Mouse (Mus musculus): ENCODE data around the gene Smurf1.

Gene Smurf1

DNA sequence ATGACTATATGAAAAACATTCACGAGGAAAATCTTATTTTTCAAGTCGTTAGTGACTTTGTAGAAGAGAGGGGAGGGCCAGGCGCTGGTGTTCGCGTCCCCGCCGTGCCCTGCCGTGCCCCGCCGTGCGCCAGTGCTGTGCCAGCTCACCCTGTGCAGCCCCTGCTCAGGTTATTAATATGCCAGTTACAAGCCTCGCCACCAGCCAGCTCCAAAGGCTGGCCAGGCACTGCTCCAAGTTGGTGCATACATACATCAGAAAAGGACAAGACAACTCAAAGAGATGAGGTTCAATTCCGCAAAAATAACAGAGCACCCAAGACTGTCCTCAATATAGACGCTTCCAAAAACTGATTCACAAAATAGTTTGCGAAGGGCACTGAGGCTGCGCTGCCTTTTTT is 51.7 kb downstream of the Smurf1 start:
- DNase-seq (ENCODE audit: low spot score): no peak

DNA sequence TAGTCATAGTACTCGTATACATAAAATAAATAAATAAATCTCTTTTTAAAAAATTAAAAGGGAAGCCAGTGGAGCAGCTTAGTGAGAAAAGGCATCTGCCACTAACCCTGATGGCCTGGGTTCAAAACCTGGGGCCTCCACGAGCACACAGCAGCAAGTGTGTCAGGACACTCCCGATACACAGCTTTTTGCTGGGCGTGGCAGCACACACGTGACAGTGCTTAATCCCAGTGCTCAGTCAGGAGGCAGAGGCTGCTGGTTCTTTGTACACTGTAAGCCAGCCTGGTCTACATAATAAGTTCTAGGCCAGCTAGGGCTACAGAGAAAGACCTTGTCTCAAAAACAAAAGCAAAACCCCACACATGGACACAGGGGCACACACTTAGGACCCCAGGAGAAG is 52.3 kb downstream of the Smurf1 start:
- no peak for DNase-seq (ENCODE audit: low spot score)

DNA sequence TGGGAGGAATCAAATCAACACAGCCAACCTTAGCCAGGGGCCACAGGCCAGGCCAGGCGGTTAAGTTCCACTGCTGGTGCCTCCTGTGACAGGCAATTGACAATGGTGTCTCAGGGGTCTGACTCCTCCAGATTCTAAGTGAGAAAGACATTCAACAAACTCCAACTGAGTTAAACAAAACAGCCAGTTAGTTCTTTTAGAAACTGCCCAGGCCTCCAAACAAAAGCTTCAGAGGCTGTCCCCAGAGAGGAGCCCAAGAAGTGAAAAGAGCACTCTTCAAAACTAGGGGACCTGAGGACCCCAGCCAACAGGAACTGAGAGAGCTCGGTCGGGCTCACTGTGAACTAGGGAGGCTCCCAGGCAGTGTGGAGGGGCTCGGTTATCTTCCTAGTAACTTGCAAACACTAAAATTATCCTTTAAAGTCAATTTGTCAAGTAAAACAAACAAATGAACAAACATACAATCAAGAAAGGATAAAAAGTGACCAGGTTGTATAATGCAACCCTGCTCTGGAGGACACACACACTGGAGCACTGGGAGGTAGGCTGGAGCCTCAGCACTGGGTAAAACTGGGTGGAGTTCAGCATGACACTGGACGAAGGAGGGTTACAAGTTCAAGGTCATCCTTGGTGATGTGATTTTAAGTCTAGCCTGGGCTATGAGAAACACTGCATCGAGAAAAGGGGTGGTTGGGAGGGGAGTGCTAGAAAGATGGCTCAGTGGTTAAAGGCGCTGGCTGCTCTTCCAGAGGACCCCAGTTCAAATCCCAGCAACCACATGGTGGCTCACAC is 52.9 kb downstream of the Smurf1 start:
- no peak for DNase-seq (ENCODE audit: low spot score)

DNA sequence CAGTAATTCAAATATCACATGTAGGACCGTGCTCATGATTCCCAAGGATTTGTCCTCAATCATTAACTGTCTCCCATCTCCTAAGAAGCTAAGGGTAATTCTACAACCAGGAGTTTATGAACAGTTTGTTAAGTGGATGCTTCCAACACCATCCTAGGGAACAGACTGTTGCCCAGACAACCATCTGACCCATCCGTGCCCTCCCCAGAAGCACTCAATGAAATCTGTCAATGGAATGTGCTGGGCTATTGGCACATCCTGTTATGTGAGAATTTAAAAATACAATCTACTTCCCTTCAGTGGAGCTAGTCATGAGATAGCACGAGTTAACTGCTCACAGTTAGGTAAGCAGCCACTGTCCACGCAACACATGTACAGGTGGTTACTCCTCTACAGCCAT is 56.1 kb downstream of the Smurf1 start:
- DNase-seq (ENCODE audit: low spot score): no peak

DNA sequence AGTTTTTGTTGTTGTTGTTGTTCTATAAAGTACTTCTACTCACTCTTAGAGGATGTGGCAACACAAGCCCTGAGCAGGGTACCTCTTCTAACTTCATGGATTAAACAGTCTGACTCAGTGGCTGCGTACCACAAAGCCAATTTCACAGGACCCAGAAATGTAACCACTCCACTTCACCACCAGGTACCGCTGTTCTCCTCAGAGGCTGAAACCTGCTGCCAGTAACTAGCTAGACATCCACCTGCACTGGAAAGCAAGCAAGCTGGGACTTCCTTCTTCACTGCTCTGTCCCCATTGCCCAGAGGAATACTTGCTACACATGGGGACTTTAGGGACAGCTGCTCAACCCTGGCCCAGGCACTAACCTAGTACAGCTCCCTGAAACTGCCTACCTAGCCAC is 58.1 kb downstream of the Smurf1 start:
- DNase-seq (ENCODE audit: low spot score): no peak

DNA sequence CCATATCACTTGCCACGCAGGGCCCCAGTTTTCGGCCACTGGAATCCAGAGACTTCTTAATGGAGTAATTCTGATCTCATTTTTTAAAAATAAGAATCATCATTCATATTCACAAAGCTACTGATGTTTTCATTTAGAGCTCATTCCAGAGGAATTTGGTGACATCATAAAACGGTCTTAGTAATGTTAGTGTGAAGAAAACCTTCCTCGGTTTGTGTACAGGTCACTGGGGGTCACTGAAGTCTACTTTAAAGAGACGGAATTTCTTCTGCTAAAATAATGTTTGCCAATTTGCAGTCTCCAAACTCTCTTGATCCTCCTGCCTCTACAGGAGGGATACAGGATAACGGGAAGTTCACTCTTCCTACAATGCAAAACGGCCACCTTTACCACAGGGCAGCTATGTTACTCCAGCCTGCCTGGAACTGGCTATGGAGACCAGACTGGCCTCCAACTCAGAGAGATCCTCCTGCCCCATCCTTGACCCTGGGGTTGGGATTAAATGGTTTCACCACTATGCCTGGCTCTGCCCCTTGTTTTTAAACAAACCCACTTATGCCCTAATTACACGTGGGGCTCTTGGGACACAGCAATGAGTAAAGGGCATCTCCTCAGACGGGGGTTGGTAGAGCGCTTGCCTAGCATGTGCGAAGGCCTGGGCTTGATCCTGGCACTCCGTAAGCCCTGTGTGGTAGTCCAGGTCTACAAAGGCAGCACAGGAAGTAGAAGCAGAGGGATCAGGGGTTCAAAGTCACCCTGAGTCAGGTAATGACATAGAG is 61.1 kb downstream of the Smurf1 start:
- DNase-seq (ENCODE audit: low spot score): no peak

DNA sequence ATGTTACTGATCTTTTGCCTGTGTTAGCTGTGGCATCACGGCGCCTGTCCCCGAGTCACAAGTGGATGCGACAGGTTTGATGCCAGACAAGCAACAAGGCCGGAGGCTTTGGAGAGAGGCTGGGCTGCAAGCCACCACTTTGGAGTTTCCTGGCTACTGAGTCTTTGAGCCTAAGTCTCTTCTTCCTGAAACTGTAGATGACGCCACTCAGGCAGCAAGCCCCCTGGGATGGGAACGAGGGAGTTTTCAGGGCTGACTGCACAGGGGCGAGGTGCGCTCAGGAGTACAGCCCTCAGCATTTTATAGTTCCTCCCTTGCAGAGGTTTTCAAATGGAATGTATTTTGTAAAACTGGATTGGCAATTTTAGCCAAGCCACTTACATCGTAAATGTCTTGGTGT is 63.9 kb downstream of the Smurf1 start:
- no peak for DNase-seq (ENCODE audit: low spot score)

DNA sequence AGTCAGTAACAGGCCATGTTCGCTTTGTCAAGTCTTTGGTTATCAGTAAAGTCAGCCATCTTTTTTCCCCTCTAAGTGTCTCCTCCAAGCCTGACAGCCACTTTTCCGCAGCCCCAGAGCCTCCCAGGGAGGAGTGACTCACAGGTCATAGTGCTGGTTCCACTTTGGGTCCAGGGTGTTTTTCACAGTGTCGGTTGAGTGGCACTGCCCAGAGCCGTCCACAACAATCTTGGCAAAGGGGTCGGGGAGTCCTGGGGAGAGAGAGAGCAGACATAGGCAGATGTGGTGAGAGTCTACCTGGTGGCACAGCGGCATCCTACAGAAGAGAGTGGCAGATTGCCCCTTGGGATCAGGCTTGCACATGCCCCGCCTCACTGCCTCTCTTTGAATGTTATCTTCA is 64.6 kb downstream of the Smurf1 start:
- DNase-seq (ENCODE audit: low spot score): no peak

DNA sequence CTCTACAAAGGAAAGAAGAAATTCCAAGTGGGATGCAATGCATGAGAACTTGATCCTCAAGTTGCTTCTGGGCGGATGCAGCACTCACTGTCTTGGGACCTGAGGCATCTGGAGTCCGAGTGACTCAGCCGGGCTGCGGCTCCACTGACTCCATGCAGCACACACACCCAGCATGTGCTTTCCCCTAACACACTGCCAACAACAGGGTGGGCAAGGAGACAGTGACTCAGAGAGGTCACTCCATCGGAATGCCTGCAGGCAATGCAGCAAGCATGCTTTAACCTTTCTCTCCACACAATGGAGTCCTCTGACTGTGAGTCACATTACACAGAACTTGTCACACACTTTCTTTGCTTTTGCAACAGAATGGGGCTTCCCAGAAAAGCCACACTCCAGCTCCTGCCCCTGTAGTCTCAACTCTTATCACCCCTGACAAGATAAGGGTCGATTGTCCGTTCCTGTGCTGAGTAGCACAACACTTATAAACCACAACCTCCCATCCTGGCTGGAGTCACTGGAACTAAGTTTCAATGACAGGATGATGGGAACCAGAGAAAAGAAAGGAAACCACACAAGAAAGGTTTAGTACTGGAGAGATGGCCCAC is 67.1 kb downstream of the Smurf1 start:
- DNase-seq (ENCODE audit: low spot score): no peak

DNA sequence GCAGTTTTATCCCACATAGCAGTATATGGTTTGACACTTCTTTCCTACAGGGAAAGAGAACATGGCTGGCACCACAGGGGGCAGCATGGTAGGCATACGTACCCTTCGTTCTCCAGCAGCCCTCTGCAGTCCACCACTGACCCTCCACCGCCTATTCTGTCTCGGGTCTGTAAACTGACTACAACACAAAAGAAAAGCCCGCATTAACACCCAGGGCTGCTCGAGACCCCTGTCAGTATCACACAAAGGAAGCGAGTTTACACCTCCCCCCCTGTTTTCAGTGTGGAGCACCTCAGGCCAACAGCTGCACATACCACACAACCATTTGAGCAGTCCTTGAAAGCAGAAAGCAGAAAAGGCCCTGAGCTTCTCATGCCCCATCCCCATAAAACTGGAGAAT is 67.8 kb downstream of the Smurf1 start:
- DNase-seq (ENCODE audit: low spot score): no peak

DNA sequence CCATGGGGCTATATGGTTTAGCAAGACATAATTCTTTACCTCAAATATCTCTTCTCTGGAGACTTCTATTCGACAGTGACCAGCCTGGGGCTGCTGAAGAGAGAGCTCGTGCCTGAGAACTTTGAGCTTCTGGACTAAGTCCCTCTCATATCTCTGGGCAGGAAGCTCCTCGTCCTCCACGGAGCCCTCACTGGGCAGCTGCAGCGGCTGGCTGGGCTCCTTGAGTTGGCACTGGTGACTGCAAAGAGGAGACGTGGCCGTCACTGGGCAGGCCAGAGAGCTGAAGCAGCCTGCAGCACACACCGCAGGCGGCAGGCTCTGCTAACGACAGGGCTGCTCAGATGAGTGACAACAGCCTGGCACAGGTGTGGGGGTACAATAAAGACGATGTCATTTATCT is 74.4 kb downstream of the Smurf1 start:
- no peak for DNase-seq (ENCODE audit: low spot score)

DNA sequence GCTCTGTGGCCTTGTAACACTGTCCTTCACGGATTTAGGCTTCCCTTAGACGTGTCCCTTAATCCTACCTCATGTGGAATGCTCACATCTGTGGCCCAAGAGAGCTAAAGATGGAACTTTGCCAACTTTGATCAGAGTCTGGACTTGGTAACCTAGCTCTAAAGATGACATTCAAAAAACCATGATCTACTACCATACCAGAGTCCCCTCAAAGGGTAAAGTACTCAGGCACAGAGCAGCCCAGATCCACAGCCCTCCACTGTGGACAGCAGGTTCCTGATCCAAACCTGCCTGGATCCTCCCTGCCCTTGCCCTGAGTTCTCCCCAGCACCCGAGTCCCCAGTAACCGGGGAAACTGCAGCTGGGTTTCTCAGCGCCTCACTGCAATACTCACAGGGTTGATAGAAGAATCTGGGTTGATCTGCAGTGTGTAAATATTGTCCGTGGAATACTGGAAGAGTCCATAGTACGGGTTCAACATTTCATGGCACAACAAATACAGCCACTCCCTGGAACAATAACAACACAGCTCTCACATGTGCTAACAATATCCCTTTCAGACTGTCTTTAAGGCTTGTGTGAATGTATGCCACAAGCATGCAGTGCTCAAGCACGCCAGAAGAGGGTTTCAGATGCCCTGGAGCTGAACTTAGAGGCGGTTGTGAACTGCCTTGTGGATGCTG is 79.5 kb downstream of the Smurf1 start:
- DNase-seq (ENCODE audit: low spot score): no peak

DNA sequence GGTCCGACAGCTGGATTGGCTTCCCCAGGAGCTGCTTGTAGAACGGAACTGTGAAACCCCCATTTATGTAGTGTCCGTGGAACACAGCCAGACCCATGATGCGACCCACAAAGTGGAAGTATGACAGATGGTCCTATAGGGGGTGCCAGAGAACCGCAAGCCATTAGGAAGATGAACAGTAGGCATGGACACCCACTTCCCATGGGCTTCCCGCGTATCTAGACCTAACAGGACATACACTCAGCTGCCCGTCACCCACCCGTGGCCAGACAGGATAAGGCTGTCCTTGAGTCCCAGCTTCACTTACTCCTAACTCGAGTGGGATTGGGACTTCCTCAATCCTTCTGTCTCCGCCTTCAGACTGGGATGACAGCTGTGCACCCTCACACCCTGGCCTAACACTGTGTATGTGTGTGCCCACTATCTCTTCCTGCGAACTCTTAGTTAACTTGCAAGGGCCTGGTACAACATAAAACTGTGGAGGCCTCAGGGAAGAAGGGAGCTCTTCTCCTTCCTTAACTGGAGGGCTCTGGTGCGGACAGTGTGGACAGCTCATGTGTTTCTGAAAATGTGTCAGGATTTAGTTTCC is 80.9 kb downstream of the Smurf1 start:
- peak; percentile 22 for DNase-seq (ENCODE audit: low spot score)

DNA sequence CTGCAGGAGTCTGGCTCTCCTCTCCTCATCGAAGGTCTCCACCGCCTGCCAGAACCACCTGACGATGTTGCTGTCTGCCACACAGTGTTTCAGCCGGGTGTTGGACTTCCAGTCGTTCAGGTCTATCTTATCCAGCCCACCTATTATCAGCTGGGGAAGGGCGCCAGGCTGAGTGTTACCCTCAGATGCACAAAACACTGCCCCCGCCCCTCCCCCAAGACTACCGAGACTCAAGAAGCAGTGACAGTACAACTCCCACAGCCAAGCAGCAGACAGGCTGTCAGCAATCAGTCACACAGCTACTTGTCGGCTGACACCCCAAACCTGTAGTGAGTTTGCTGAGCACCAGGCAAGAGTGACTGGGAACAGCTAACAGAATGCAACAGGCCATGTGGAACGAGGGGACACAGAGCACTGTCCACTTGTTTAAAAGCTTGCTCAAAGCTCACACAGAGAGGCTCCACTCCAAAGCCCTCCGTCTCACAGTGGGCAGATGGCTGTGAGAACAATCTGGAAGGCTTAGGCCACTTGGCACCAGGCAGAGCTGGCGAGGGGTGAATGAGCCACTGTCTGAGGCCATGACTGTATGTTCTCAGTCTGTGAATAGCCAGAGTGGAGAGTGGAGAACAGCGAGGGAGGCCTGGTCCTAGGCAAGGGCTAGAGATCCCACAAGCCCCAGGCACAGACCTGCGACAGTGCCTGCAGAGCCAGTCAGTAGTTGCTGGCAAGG is 83.8 kb downstream of the Smurf1 start:
- DNase-seq (ENCODE audit: low spot score): peak; percentile 43

DNA sequence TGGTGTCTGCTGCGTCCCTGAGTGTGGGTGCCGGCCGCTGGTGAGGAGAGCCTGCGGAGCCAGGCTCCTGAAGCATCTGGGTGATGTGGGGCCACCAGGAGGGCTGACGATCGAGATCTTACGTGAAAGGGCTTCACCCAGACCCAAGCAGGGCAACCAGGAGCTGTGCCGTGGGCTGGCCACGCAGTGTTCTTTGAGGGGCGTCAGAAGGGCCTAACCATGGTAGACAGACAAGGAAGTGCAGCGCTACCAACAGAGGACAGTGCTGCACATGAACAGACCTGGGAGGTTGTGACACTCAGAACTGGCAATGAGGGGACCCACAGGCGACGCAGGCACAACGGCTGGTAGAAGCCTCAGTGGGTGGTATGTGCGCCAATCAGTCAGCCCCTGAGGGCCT is 88.6 kb downstream of the Smurf1 start:
- DNase-seq (ENCODE audit: low spot score): no peak

DNA sequence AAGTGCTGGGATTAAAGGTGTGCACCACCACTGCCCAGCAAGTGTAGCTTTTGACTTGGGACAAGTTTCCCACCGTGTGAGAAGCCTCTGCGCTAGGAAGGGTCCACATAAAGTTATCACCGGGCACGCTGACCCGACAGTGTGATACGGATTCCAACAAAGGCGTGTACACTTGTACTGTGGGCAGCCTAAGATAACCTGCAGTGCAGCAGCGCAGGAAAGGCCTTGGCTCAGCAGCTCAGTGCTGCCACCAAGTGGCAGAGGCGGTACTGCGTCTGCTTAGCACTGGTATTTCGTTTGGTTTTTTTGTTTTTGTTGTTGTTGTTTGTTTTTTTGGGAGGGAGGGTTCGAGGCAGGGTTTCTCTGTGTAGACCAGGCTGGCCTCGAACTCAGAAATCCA is 89.8 kb downstream of the Smurf1 start:
- DNase-seq (ENCODE audit: low spot score): no peak

DNA sequence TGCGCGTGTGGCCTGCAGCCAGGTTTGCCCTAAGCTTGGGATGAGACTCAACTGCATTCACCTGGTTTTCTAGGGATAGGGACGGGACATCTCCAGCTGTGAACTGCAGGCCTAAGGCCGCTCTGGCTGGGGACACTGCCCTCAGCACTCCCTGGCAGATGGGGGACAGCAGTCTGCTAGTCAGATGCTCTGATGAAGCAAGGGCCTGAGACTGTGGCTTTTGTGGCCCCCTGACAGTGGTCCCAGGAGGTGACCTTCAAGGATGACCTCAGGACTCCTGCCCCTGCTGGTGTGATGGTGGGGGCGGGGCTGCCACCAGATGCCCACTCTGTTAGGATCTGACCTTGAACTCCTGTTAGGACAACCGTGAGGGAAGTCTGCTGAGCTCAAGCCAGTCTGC is 90.4 kb downstream of the Smurf1 start:
- no peak for DNase-seq (ENCODE audit: low spot score)

DNA sequence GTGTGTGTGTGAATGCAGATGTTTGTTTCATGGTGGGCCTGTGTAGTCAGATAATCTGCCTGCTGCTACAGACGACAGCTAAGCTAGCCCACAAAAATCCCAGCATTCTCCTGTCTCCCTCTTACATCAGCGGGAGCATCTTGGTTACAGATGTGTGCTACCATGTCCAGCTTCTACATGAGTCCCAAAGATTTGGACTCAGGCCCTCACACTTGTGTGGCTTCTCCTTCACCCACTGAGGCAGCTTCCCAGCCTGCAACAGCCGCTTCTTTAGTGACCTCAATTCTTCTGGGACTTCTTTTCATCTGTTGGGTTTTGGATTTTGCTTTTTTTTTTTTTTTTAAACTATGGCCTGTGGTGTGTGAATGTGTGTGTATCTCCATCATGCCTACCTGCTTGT is 92.8 kb downstream of the Smurf1 start:
- no peak for DNase-seq (ENCODE audit: low spot score)

DNA sequence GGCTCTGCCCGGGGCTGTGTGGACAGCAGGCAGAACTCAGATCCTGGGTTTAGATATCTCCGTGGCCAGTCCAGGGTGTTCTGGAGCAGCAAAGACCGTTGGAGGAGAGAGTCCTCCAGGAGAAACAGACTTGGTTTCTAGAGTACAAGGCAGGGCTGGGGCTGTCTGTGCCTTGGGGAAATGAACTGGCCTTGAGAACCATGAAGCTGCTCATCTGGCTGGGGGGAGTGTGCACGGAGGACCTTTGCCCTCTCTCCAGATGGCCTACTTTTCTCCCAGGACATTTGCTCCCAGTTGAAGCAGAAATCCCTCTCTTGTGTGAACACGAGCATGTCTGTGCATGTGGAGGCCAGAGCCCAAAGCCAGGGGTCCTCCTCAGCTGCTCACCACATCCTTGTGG is 93.3 kb downstream of the Smurf1 start:
- DNase-seq (ENCODE audit: low spot score): no peak

DNA sequence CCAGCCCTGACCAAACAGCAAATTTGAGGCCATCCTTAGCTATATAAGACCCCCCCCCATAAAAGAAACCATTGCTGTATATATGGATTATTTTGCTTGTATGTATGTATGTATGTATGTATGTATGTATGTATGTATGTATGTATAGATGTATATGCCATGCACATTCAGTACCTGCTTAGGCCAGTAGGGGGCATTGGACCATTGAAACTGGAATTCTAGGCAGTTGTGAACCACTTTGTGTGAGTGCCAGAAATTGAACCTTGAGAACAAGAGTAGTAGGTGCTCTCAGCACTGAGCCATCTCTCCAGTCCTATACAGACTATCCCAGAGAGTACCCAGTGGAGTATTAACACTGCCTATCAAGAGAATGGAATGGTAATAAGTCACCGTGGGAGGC is 93.9 kb downstream of the Smurf1 start:
- no peak for DNase-seq (ENCODE audit: low spot score)

DNA sequence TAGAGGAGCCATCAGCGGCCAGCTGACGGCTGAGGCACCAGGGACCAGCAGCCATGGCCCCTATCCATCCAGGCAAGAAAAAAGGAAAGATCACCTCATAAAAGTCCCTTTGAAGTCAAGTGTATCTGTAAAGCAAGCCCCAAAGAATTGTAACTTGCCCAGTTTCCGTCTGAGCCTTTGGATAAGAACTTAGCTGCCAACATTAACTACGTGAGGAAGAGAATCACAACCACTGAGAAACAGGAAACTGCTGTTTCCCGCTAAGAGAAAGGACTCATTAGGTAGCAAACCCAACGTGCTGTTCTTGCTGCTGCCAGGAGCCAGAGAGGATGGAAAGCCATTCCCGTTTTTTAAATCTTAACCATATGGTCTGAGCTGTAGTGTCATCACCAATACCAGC is 94.9 kb downstream of the Smurf1 start:
- no peak for DNase-seq (ENCODE audit: low spot score)

DNA sequence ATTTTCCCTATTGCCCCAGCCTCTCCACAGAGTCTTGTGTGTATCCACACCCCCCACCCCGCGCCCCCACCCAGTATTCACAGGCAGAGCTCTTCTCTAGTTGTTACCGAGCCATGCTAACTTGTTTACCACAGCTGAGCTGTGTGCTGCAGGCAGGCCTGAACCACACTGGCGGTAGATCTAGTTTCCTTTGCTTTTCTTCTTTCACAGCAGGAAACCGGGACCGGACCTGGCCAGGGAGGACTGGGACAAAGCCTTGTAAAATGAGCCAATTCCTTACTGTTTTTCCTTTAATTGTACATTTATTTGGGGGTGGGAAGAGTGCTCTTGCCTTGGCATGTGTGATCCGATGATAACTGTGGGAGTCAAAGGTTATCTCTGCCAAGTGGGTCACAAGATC is 96.2 kb downstream of the Smurf1 start:
- no peak for DNase-seq (ENCODE audit: low spot score)
